Mouse (Mus musculus) lung, embryonic 14.5 days (tissue): ENCODE results near the gene Trim3. TPM values are rescaled to one million over a fixed set of nuclear protein-coding genes. Genes with fewer than 3 reads are reported as not detected.

Experiments
- ATAC-seq: fragments of 200-750 bp; cut with Nextera tagmentation; 2 replicates; pipeline ENCODE4 v1.8.0; 2017; ENCODE audit warnings: mild to moderate bottlenecking, moderate TSS enrichment, moderate library complexity; ENCODE audit not compliant: insufficient read depth
- DNase-seq: peaks from one replicate; pipeline ENCODE4 v3.0.0-alpha.2; 2015
- H3K27ac ChIP-seq: fragments of 300-500 bp; sonication (generic); 2 replicates; pipeline ENCODE4 v1.5.1; 2014; ENCODE audit warnings: low read depth, mild to moderate bottlenecking, moderate library complexity
- H3K27me3 ChIP-seq: fragments of 300-500 bp; sonication (generic); 2 replicates; pipeline ENCODE4 v1.6.1; 2014; ENCODE audit warnings: low read length, control low read depth; ENCODE audit not compliant: insufficient read depth
- H3K36me3 ChIP-seq: fragments of 300-500 bp; sonication (generic); 2 replicates; pipeline ENCODE4 v1.6.1; 2014; ENCODE audit warnings: control low read depth; ENCODE audit not compliant: insufficient read depth
- H3K4me1 ChIP-seq: fragments of 300-500 bp; sonication (generic); 2 replicates; pipeline ENCODE4 v1.6.1; 2014; ENCODE audit warnings: antibody characterized with exemption, control low read depth; ENCODE audit not compliant: insufficient read depth
- H3K4me2 ChIP-seq: fragments of 300-500 bp; sonication (generic); 2 replicates; pipeline ENCODE4 v1.6.1; 2014; ENCODE audit warnings: mild to moderate bottlenecking
- H3K4me3 ChIP-seq: fragments of 300-500 bp; sonication (generic); 2 replicates; pipeline ENCODE4 v1.5.1; 2014; ENCODE audit warnings: low read depth, low read length
- H3K9ac ChIP-seq: fragments of 300-500 bp; sonication (generic); 2 replicates; pipeline ENCODE4 v1.6.1; 2014
- H3K9me3 ChIP-seq: fragments of 300-500 bp; sonication (generic); 2 replicates; pipeline ENCODE4 v1.6.1; 2016; ENCODE audit warnings: low read depth, low read length, control low read depth
- CTCF ChIP-seq: IDR thresholded peaks from 2 replicates; pipeline ENCODE4 v1.5.1; 2016; ENCODE audit warnings: antibody characterized with exemption, low read depth
- WGBS: fragments of 180-500 bp; shearing (Covaris S2); extraction: QIAGEN DNeasy Blood & Tissue Kit; methylation state at CpG from one replicate; pipeline ENCODE4 v1.1.7; 2014; 5-methylcytosine and 5-hydroxymethylcytosine counted together
- polyA plus RNA-seq: library from polyadenylated mRNA; unstranded; fragments of >200 nt; fragmentation: Nextera tagmentation; extraction: Ambion mirVana; gene quantifications from 2 replicates; pipeline ENCODE4 v1.2.1, GENCODE M21; 2014

The Trim3 gene
- polyA plus RNA-seq, 1 experiment from 2014 or later, result 45.3 TPM

DNA sequence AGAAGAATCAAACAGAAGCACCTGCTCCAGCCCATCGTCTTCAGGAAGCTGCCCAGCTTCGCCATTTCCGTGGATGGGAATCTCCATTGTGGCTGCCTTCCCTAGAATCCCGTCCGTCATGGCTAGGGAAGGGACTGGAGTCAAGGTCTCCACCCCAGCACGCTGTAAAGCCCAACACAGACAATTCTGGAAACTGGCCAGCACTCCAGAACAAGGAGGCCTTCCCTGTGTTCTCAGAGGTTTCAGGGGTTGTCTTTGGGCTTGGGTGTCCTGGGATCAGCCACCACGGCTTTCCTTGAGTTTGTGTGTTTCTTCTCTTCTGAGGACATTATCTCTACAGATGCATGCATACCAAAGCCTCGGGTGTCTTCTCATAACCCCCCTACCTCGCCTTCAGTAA is 5.9 kb upstream of the Trim3 start:
- H3K4me3 ChIP-seq, result peak overlapping the region; percentile 70
- H3K36me3 ChIP-seq, result peaks cover 45% of the 10 kb centered on the region
- WGBS, result 58% methylated on average over 9 of the region's 9 CpGs
- no peaks in the 10 kb centered on the region for H3K4me1 ChIP-seq
- H3K9ac ChIP-seq, result peak overlapping the region; percentile 81
- H3K27ac ChIP-seq, result no peak overlapping the region
- no peaks in the 10 kb centered on the region for H3K27me3 ChIP-seq
- H3K9me3 ChIP-seq, result no peaks in the 10 kb centered on the region
- peak overlapping the region; percentile 70 for H3K4me2 ChIP-seq
- no peak for TF ChIP-seq CTCF
- ATAC-seq (no peak), DNase-seq (peak; percentile 40)

DNA sequence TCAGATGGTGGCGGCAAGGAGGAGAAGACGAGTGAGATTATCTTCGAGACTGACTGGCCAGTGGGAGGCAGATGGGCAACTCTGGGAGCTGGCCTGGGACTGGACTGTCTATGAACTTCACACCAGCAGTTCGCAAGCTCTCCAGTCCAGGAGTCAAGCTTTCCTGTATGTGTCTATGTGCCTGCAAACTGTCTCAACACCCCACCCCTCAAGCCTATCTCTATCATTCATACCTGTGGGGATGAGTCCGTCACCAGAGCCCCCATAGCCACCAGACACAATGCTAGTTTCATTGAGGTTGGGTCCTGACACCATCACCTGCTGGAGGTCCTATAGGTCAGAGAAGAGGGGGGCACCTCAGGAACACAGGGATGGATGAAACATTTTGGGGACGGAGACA is 5.4 kb upstream of the Trim3 start:
- no peak for TF ChIP-seq CTCF
- no peak overlapping the region for H3K27ac ChIP-seq
- H3K9ac ChIP-seq, result peak overlapping the region; percentile 81; the same call in 1 of the 2 replicates
- H3K36me3 ChIP-seq, result peaks cover 45% of the 10 kb centered on the region
- no peaks in the 10 kb centered on the region for H3K27me3 ChIP-seq
- peak overlapping the region; percentile 70 for H3K4me2 ChIP-seq
- 85% methylated on average over 6 of the region's 6 CpGs for WGBS
- no peak for DNase-seq
- H3K9me3 ChIP-seq, result no peaks in the 10 kb centered on the region
- ATAC-seq, result no peak
- H3K4me3 ChIP-seq, result peak overlapping the region; percentile 70; the same call in 1 of the 2 replicates
- H3K4me1 ChIP-seq, result no peaks in the 10 kb centered on the region

DNA sequence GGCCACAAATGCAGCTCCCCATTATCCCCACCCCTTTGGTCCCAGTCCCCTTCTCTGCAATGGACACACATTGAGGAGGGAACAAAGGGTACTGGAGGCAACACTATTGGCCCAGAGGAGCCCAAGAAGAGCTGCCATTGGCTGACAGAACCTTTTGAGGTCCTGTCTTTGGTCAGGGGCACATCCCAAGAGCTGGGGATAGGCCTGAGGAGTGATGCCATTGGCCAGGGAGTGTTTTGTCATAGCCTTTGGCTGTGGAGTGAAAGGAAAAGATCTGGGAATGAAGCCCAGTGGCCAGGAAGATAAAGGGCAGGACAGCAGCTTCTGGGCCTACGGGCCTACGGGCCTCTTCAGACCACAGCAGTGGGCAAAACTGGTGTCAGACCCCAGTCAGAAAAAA is 2.4 kb upstream of the Trim3 start:
- Histone ChIP-seq H3K36me3 (peaks cover 36% of the 10 kb centered on the region), H3K27me3 (no peaks in the 10 kb centered on the region), H3K9ac (no peak overlapping the region), H3K4me3 (no peak overlapping the region), H3K27ac (no peak overlapping the region), H3K9me3 (no peaks in the 10 kb centered on the region), H3K4me2 (no peak overlapping the region), H3K4me1 (0 out of 2 replicates have a peak, but pooled peaks cover 7% of the 10 kb centered on the region)
- DNase-seq, result no peak
- no peak for ATAC-seq
- TF ChIP-seq CTCF, result no peak
- 92% methylated on average over 2 of the region's 2 CpGs for WGBS

DNA sequence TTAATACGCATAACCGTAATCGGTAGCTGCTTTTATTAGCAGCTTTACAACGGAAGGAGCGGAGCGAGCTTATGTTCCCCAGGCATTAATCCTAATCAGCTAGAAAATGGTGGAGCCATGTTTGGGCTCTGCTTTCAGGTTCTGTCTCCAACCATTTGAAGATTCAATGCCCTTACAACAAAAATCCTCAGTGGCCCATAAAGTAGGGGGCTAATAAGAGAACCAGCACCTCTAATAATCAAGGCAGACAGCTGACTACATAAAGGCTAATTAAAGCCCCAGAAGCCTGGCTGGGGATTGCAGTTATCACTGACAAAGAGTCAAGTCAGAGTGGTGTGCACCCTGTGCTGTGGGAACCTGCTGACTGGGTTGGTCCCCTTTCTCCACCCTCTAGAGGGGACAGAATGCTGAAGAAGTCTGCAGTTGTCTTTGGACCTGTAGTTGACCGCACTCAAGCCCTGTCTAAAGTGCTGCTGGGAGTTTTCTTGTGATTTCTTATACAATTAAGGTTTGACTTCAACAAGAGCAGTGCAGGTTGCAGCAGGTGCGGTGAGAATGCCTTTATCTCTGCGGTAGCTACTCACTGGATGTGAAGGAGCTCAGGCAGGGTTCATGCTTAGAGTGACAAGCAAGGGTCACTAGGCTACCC is 1.0 kb upstream of the Trim3 start:
- no peak for ATAC-seq
- H3K27ac ChIP-seq, result no peak overlapping the region
- H3K4me2 ChIP-seq, result peak overlapping the region; percentile 63
- H3K4me3 ChIP-seq, result peak overlapping the region; percentile 85; the same call in 1 of the 2 replicates
- peaks cover 16% of the 10 kb centered on the region for H3K4me1 ChIP-seq
- no peak for TF ChIP-seq CTCF
- WGBS, result 57% methylated on average over 9 of the region's 9 CpGs
- no peak for DNase-seq
- H3K9ac ChIP-seq, result no peak overlapping the region
- no peaks in the 10 kb centered on the region for H3K27me3 ChIP-seq
- no peaks in the 10 kb centered on the region for H3K9me3 ChIP-seq
- H3K36me3 ChIP-seq, result peaks cover 36% of the 10 kb centered on the region

DNA sequence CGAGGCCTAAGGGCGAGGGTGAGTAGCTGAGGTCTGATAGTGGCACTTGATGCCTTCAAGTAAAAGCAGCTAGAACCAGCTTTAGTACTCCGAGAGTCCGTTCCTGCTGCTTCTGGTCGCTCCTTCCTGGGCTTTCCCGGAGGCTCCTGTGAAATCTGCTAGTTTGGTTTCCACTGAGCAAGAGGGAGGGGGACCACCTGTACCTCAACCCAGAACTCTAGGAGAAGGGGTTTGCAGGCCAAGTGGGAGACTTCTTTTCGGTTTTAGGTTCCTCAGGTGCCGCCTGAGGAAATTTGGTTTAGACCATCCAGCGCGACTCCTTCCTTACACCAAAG is 397 bp upstream of the Trim3 start:
- H3K36me3 ChIP-seq, result peaks cover 34% of the 10 kb centered on the region
- no peak for TF ChIP-seq CTCF
- WGBS, result 6% methylated on average over 10 of the region's 10 CpGs
- no peak for DNase-seq
- H3K4me1 ChIP-seq, result peaks cover 22% of the 10 kb centered on the region
- no peaks in the 10 kb centered on the region for H3K9me3 ChIP-seq
- H3K27ac ChIP-seq, result no peak overlapping the region
- ATAC-seq, result no peak
- H3K4me3 ChIP-seq, result peak overlapping the region; percentile 85
- peak overlapping the region; percentile 63 for H3K4me2 ChIP-seq
- H3K27me3 ChIP-seq, result no peaks in the 10 kb centered on the region
- peak overlapping the region; percentile 85 for H3K9ac ChIP-seq

DNA sequence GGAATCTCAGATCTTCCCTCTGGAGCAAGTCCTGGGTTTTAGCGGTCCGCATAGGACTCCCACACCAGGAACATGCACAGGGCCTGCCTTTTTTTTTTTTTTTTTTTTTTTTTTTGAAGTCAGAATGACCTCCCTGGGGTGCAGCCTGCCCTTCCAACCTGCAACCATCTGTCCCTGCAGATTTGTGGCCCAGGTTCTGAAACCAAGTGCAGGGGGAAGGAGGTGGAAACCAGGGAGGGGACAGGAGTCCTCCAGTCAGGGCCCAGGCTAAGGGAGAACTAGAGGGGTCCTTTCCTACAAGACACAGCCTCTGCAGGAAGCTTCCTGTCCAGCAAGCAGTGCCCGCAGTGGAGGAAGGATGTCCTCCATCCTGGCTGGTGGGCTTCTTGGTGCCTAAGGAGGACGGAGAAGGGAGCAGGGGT is 809 bp downstream of the Trim3 start:
- peak; percentile 20 for DNase-seq

DNA sequence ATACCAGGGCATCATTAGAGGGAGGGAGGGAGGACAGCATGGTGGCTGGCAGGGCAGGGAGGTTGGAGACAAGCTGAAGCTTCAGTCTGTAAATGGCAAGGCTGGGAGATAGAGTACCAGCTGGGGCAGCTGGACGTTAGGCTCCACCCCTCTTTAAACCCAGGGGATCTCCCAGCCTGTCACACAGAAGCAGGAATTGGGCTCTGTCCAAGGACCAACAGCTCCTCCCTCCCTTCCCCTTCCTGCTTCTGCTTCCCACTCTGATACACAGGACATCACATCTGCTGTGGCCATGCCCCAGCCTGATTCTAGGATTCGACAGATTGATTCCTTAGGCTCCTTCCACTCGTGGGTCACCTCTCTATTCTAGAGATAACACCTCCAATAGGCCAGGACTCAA is 4.7 kb downstream of the Trim3 start:
- WGBS, result 11% methylated on average over 3 of the region's 3 CpGs
- peaks cover 11% of the 10 kb centered on the region for H3K36me3 ChIP-seq
- H3K4me3 ChIP-seq, result no peak overlapping the region
- ATAC-seq (peak; percentile 64), DNase-seq (peak; percentile 88)
- TF ChIP-seq CTCF, result no peak
- peaks cover 28% of the 10 kb centered on the region for H3K4me1 ChIP-seq
- no peak overlapping the region for H3K9ac ChIP-seq
- H3K27ac ChIP-seq, result peak overlapping the region; percentile 65; the same call in 1 of the 2 replicates
- no peaks in the 10 kb centered on the region for H3K9me3 ChIP-seq
- peak overlapping the region; percentile 20; the same call in 1 of the 2 replicates for H3K4me2 ChIP-seq
- H3K27me3 ChIP-seq, result no peaks in the 10 kb centered on the region

More for the DNA sequence above, 809 bp downstream of the Trim3 start:
- ATAC-seq, result no peak
- H3K4me1 ChIP-seq, result peaks cover 28% of the 10 kb centered on the region
- WGBS, result 27% methylated on average over 4 of the region's 4 CpGs
- H3K27me3 ChIP-seq, result no peaks in the 10 kb centered on the region
- no peak for TF ChIP-seq CTCF
- peak overlapping the region; percentile 85 for H3K4me3 ChIP-seq
- peak overlapping the region; percentile 63 for H3K4me2 ChIP-seq
- H3K9ac ChIP-seq, result peak overlapping the region; percentile 85
- no peaks in the 10 kb centered on the region for H3K9me3 ChIP-seq
- peaks cover 22% of the 10 kb centered on the region for H3K36me3 ChIP-seq
- peak overlapping the region; percentile 63; the same call in 1 of the 2 replicates for H3K27ac ChIP-seq
